Mouse (Mus musculus) liver (tissue): ENCODE measurements around the gene Mdc1.

Experiments used
- DNase-seq: peaks from one replicate; pipeline ENCODE4 v3.0.0-alpha.2; 2020; ENCODE audit warnings: mixed read lengths

Mdc1 gene

GRCm38 (mm10) chr17:35841076-35841950 is at the start of gene Mdc1:
Gene Mdc1 (plus strand): TSS chr17:35841515.
- peak; percentile 99 for DNase-seq

GRCm38 (mm10) chr17:35792837-35793236 is 48.5 kb upstream of the Mdc1 start:
- DNase-seq: no peak

DNA sequence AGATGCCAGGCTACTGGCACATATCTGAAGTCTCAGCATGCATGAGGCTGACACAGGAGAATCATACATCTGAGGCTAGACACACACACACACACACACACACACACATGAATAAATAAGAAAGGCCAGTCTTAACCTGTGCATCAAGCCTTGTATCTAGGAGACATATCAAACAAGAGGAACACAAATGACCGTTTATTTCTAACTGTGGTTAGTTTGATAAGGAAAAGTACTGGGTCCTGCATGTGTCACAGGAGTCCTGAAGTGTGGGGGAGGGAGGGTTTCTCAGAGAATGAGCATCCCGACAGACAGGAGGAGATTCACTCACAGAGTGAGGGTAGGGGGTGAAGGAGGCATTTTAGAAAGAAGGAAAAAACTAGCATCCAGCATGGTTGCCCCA is 46.2 kb upstream of the Mdc1 start:
- DNase-seq: no peak

GRCm38 (mm10) chr17:35795656-35796055 is 45.7 kb upstream of the Mdc1 start:
- DNase-seq: no peak

DNA sequence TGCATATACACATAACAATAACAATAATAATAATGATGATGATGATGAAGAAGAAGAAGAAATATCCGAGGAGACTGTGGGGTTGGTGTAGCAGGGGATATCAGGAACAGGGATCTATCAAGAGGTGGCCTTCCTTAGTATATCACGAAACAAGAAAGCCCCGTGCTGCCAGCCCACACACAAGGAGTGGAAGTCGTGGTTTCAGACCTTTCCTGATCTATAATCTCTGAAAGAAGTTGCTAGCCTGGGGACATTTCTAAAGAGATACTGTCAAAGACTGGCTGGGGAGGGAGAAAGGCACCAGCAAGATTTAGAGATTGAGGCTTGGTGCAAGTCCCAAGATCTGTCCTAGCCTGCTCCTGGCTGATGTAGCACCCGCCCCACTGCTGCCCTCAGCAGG is 44.5 kb upstream of the Mdc1 start:
- no peak for DNase-seq

- no peak for DNase-seq
These were observed 40.4 kb upstream of the Mdc1 start for GRCm38 (mm10) chr17:35800905-35801304.

- no peak for DNase-seq
These were observed 38.3 kb upstream of the Mdc1 start for GRCm38 (mm10) chr17:35803020-35803419.

DNA sequence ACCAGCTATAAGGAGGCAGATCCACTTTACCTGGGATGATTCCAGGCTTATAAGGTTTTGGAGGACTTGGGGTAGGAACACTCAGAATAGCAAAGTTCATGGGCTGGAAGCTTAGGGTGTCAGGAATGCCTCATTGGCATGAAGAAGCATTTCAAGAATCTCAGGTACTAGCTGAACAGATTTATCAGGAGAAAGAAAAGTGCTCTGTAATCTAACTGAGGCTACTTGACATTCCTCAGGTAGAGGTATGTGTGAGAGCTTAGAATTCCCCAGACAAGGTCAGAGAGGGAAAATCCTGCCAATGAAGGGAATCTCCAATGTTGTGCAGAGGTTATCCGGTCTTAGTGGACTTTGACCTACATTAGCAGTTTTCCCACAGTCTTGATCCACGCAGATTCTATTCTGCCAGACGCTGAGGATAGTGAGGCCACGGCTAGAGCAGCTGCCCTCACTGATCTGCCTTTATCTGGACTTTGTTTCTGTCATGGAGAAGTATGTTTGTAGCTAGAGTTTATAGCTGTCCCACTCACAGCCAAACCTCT is 37.4 kb upstream of the Mdc1 start:
- no peak for DNase-seq

- no peak for DNase-seq
These were observed 33.2 kb upstream of the Mdc1 start for GRCm38 (mm10) chr17:35808073-35808472.

DNA sequence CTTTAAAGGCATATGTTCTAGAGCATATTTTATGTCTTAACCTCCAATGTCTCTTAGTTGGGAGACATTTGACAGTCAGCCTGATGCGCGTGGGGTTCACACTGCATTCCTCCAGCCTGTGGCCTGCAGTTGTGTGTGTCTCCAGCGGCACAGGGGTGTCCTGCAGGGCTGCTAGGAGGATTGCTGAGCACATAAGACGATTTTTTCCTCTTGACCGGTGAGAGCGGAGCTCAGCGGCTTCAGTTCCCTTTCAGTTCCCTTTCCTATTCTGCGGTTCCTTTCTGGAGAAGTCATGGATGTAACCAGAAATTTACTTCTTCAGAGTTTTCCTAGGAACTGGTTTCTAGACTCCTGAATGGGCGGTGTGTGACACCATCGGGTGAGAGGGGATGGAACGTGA is 31.9 kb upstream of the Mdc1 start:
- no peak for DNase-seq

DNA sequence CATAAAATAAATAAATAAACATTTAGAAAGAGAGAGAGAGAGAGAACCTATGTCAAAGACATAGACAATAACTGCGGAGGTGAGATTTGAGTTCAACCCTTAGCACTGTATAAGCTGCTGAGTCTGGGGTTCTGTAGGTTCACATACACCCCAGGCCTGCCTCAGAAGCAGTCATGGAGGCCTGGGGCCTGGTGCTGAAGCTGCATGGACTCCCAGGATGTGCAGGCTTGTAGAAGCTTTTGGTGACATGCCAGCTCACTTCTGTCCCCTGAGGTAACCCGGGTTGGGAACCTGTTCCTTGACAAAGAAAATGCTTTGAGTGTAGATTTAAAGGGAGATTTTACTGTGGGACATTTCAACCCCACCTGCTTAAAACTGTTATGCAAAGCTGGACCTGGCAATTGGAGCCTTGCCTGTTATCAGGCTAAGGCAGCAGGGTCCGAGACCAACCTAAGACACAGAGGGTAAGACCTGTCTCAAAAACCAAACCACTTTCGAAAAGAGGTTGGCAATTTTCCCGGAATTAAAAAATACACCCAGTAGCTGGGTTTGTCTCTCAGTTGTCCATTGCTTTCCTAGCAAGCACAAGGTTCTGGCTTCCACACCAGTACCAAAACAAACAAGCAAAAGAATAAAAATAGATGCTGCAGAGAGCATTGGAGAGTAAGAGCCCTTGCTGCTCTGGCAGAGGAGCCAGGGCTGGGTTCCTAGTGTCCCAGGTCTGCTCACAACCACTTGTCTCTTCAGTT is 30.2 kb upstream of the Mdc1 start:
- no peak for DNase-seq

GRCm38 (mm10) chr17:35812307-35812706 is 29.0 kb upstream of the Mdc1 start:
- DNase-seq: no peak

- no peak for DNase-seq
These were observed 28.6 kb upstream of the Mdc1 start for GRCm38 (mm10) chr17:35812736-35813135.

DNA sequence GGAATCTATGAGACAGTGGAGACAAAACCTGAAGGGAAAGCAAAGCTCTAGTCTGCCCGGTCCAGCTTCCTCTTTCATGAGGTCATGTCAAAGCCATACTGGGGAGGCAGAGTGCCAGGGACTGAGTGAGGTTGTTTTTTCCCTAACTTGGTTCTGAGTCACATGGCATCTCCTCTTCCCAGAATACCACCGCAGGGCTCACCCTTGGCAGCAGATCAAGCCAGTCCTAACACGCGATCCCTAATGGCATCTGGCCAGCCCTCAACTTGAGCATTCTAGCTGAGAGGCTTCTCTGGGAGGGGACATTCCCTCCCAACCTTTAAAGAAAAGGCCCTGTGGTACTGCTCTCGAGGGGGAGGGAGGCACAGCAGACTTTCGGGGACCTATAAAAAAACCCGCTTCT is 28.1 kb upstream of the Mdc1 start:
- DNase-seq: peak; percentile 48

DNA sequence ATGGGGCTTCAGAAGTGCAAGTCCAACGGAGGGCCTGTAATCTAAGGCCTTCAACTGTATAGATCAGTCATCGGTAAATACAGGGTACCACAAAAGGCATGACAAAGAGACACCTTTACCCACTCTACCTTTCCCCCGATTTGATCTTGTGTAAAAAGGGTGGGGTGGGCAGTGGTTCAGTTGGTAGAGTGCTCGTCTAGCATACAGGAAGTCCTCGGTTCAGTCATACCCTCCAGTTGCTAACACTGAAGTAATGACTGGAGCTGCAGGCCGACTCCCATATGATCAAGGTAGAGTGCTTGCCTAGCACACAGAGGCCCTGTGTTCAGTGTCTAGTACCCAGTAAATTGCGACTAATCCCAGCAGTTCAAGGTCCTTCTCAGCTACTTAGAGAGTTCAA is 27.7 kb upstream of the Mdc1 start:
- DNase-seq: no peak

DNA sequence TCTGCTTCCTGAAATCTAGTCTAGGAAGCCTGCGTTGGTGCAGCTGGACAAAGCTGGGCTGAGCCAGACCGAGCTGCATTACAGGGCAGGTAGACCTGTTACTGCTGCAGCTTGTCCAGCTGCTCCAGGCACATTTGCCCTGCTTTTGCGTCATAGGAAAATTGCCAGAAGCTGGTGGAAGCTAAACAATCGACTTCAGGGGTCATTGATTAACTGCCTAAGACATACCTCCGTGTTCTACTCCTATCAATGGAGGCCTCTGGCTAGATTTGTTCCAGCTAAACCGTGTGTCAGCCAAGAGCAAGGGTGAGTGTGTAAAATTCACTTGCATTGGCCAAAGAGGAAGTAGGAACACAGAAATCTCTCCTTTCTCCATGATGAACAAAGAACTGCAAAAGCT is 26.6 kb upstream of the Mdc1 start:
- DNase-seq: no peak

GRCm38 (mm10) chr17:35815836-35816235 is 25.5 kb upstream of the Mdc1 start:
- DNase-seq: no peak

- DNase-seq: no peak
These were observed 24.6 kb upstream of the Mdc1 start for GRCm38 (mm10) chr17:35816686-35817085.

GRCm38 (mm10) chr17:35817226-35817625 is 24.1 kb upstream of the Mdc1 start:
- DNase-seq: no peak

- no peak for DNase-seq
These were observed 21.2 kb upstream of the Mdc1 start for GRCm38 (mm10) chr17:35820111-35820510.

DNA sequence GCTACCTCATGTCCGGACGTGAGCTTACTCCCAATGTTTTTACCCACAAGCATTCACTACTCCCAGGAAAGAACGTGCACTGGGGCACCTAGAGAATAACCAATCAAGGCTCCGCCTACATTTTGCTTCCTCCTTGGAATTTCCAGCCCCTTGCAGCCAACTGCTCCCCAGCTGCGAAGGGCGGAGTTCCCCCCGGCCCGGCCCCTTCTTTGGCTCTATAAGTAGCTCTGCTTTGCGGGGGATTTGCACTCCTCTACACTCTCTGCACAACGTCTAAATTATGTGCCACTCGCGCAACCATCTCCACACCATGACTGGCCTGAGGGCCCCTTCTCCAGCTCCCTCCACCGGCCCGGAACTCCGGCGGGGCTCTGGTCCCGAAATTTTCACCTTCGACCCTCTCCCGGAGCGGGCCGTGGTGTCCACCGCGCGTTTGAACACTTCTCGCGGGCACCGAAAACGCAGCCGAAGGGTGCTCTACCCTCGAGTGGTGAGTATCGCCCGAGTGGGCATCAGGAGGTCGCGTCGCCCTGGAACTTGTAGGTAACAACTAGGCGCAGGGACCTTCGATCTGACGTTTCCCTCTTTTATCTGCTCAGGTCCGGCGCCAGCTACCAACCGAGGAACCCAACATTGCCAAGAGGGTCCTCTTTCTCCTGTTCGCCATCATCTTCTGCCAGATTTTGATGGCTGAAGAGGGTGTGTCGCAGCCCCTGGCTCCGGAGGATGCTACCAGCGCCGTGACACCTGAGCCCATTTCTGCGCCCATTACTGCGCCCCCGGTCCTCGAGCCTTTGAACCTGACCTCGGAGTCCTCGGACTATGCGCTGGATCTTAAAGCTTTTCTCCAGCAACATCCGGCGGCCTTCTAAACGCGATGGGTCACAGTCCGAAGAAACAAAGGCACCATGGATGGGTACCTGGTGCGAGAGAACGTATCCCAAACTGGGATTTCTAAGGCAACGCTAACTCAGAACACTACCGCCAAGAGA is 19.6 kb upstream of the Mdc1 start, which contains the start of gene Ier3:
Gene Ier3, plus strand, starts transcription at position 246 of the 992 bp plus-strand sequence.
- DNase-seq: peak; percentile 87

- no peak for DNase-seq
These were observed 18.8 kb upstream of the Mdc1 start for GRCm38 (mm10) chr17:35822564-35822963.
